Mouse (Mus musculus) thymus, adult 18-20 months (tissue): ENCODE measurements at regions not wholly inside any gene's neighbourhood (a gene's known extent, or its start where the extent isn't known, plus 50 kb on each side); places are given as distances from the start of the nearest gene placed in this dataset.

Source experiments
- DNase-seq, 2 experiments: peaks; one replicate each; pipeline ENCODE4 v3.0.0; 2022; ENCODE audit warnings: mixed read lengths in 2 of 2

- DNase-seq: no peak
Observed at GRCm38 (mm10) chr5:100244811-100245210, 85.2 kb upstream of the Tmem150c start.

- no peak for DNase-seq
Observed at GRCm38 (mm10) chr5:100240876-100241275, 81.3 kb upstream of the Tmem150c start.

GRCm38 (mm10) chr5:100239632-100240031, 80.0 kb upstream of the Tmem150c start:
- DNase-seq: no peak

GRCm38 (mm10) chr5:100238287-100239036, 78.9 kb upstream of the Tmem150c start:
- no peak for DNase-seq

- DNase-seq: no peak
Observed at GRCm38 (mm10) chr5:100237674-100238278, 78.2 kb upstream of the Tmem150c start.

- DNase-seq: no peak
Observed at GRCm38 (mm10) chr5:100236277-100236676, 76.7 kb upstream of the Tmem150c start.

GRCm38 (mm10) chr5:100232076-100232475, 72.5 kb upstream of the Tmem150c start:
- no peak for DNase-seq

GRCm38 (mm10) chr5:100231574-100231973, 72.0 kb upstream of the Tmem150c start:
- no peak for DNase-seq

GRCm38 (mm10) chr5:100230038-100230437, 70.4 kb upstream of the Tmem150c start:
- no peak for DNase-seq

GRCm38 (mm10) chr5:100227888-100228287, 68.3 kb upstream of the Tmem150c start:
- DNase-seq: no peak

- no peak for DNase-seq
Observed at GRCm38 (mm10) chr5:100226571-100227235, 67.1 kb upstream of the Tmem150c start.

- DNase-seq: no peak
Observed at GRCm38 (mm10) chr5:100225491-100225890, 65.9 kb upstream of the Tmem150c start.

GRCm38 (mm10) chr5:100224773-100225363, 65.3 kb upstream of the Tmem150c start:
- DNase-seq: no peak

- DNase-seq: no peak
Observed at GRCm38 (mm10) chr5:100221005-100221583, 61.5 kb upstream of the Tmem150c start.

- DNase-seq: no peak
Observed at GRCm38 (mm10) chr5:100220320-100220719, 60.7 kb upstream of the Tmem150c start.

- DNase-seq: no peak
Observed at GRCm38 (mm10) chr5:100218256-100218851, 58.7 kb upstream of the Tmem150c start.

- peak in 1 of 2 experiments; percentile 8 for DNase-seq
Observed at GRCm38 (mm10) chr5:100217178-100218035, 57.8 kb upstream of the Tmem150c start.

GRCm38 (mm10) chr5:100213901-100214300, 54.3 kb upstream of the Tmem150c start:
- DNase-seq: no peak

GRCm38 (mm10) chr5:100210708-100211107, 51.1 kb upstream of the Tmem150c start:
- DNase-seq: no peak
